9 mouse cellular contexts compared by ENCODE assay signal in genomic region chr11:62106401-62106871, GRCm38 (mm10).
DNase-seq lines count a peak whose midpoint lies in the region; TF ChIP-seq lines count a peak whose summit lies in the region.
"Had no signal": no experiment of that assay in that cellular context is flagged by ENCODE, and none has a peak within 500 bp of the region (broad histone marks: within the 10 kb centered on the region; RNA-seq: fewer than 3 reads in every experiment).

No protein-coding gene starts in this region.

- intact Hi-C loops in left cerebral cortex, postnatal 25 days (cut with DNase I) = no loop called here
- intact Hi-C loops in heart, adult 2 months (cut with DNase I) = no loop called here

- no peak overlapping the region for H3K4me3 ChIP-seq in heart, adult 2 months

- TF ChIP-seq POLR2A in heart, adult 2 months (IDR thresholded peaks at IDR 0.05; ENCODE audit: insufficient read depth, low read depth, low read length) = no peak

- no peaks in the 10 kb centered on the region for H3K36me3 ChIP-seq in heart, adult 2 months (ENCODE audit: control insufficient read depth, insufficient read depth, low read length)

- H3K79me2 ChIP-seq in heart, adult 2 months (replicated peaks; ENCODE audit: control insufficient read depth, insufficient read depth, low read length) = no peaks in the 10 kb centered on the region

- H3K27me3 ChIP-seq in heart, adult 2 months (ENCODE audit: control insufficient read depth, insufficient read depth, low read length) = no peaks in the 10 kb centered on the region

- 70% methylated on average over 1 of the region's 1 CpGs for WGBS in heart, adult 2 months

- DNase-seq in layer of hippocampus, adult 18-20 months (ENCODE audit: low spot score in 2 of 2) = peak; percentile 5 to 63
- no peak for DNase-seq in layer of hippocampus, postnatal 25 days (ENCODE audit: extremely low spot score in 1 of 2, low spot score in 1 of 2)
- DNase-seq in frontal cortex, postnatal 14 days (ENCODE audit: low spot score in 2 of 2) = peak; percentile 14 to 35
- peak; percentile 20 to 69 for DNase-seq in left cerebral cortex, postnatal 25 days (ENCODE audit: low spot score in 2 of 2)
- peak; percentile 21 for DNase-seq in right cerebral cortex, postnatal 25 days
- DNase-seq in adrenal gland, postnatal 4 days (ENCODE audit: low spot score in 2 of 2) = no peak
- no peak for DNase-seq in adrenal gland, postnatal 14 days
- DNase-seq in heart, adult 2 months = no peak
- DNase-seq: gastrocnemius, postnatal 14 days had no signal

- no peak for TF ChIP-seq EP300 in heart, adult 2 months (IDR thresholded peaks at IDR 0.05; ENCODE audit: insufficient read depth, low read depth, low read length)

- H3K9ac ChIP-seq in heart, adult 2 months (ENCODE audit: low read depth, low read length) = no peak overlapping the region

- no peaks in the 10 kb centered on the region for H3K4me1 ChIP-seq in heart, adult 2 months (ENCODE audit: control insufficient read depth, insufficient read depth, low read length)

- TF ChIP-seq CTCF in heart, adult 2 months (IDR thresholded peaks at IDR 0.05) = no peak

- H3K27ac ChIP-seq in heart, adult 2 months = no peak overlapping the region

Comparison
In these comparisons a context has a peak if more than half of its experiments do, and no peak if none do; other contexts are left out.
1. DNase-seq: peak in layer of hippocampus, adult 18-20 months (2 of 2), frontal cortex, postnatal 14 days (2 of 2), left cerebral cortex, postnatal 25 days (2 of 2) and right cerebral cortex, postnatal 25 days (single experiment); none in layer of hippocampus, postnatal 25 days (0 of 2), adrenal gland, postnatal 4 days (0 of 2), adrenal gland, postnatal 14 days (single experiment) and heart, adult 2 months (0 of 2).